Mouse (Mus musculus): ENCODE results near the gene Olfr628.
A peak's percentile ranks its signal among the peaks of the same experiment; 100 is the strongest.
"Not testable (repeated sequence)": the region's sequence is repeated elsewhere in the genome, so short reads cannot be mapped to it uniquely, and the experiment has no call there.

The Olfr628 gene

GRCm38 (mm10) chr7:103730074-103730473 is at the start of gene Olfr628:
Gene Olfr628 (plus strand): TSS chr7:103730374.
- no peak for DNase-seq (ENCODE audit: low spot score)

GRCm38 (mm10) chr7:103682420-103682819 is 47.8 kb upstream of the Olfr628 start, which contains the start of gene Olfr625-ps1:
Gene Olfr625-ps1 (plus strand): TSS chr7:103682720.
- DNase-seq (ENCODE audit: low spot score) = no peak

- DNase-seq (ENCODE audit: low spot score) = no peak
Measured at GRCm38 (mm10) chr7:103699469-103699868, 30.7 kb upstream of the Olfr628 start.

GRCm38 (mm10) chr7:103712024-103712423 is 18.1 kb upstream of the Olfr628 start:
- peak; percentile 13 for DNase-seq (ENCODE audit: low spot score)

GRCm38 (mm10) chr7:103714371-103714770 is 15.8 kb upstream of the Olfr628 start, which contains the start of gene Olfr243:
Gene Olfr243 (plus strand): TSS chr7:103714671.
- no peak for DNase-seq (ENCODE audit: low spot score)

GRCm38 (mm10) chr7:103716398-103716797 is 13.8 kb upstream of the Olfr628 start:
- not testable (repeated sequence) for DNase-seq (ENCODE audit: low spot score)

GRCm38 (mm10) chr7:103744843-103745242 is 14.7 kb downstream of the Olfr628 start, which contains the start of gene Olfr629:
Gene Olfr629 (minus strand): TSS chr7:103744943.
- no peak for DNase-seq (ENCODE audit: low spot score)

- no peak for DNase-seq (ENCODE audit: low spot score)
Measured at GRCm38 (mm10) chr7:103757233-103757632, 27.1 kb downstream of the Olfr628 start, which contains the start of gene Olfr630. Gene Olfr630 (minus strand): TSS chr7:103757333.

GRCm38 (mm10) chr7:103762212-103762611 is 32.0 kb downstream of the Olfr628 start:
- not testable (repeated sequence) for DNase-seq (ENCODE audit: low spot score)

GRCm38 (mm10) chr7:103767687-103768086 is 37.5 kb downstream of the Olfr628 start:
- not testable (repeated sequence) for DNase-seq (ENCODE audit: low spot score)

GRCm38 (mm10) chr7:103771494-103771893 is 41.3 kb downstream of the Olfr628 start, which contains the start of gene Olfr69:
Gene Olfr69 (minus strand): TSS chr7:103771594.
- no peak for DNase-seq (ENCODE audit: low spot score)

- DNase-seq (ENCODE audit: low spot score) = not testable (repeated sequence)
Measured at GRCm38 (mm10) chr7:103777652-103778051, 47.5 kb downstream of the Olfr628 start.

- DNase-seq (ENCODE audit: low spot score) = no peak
Measured at GRCm38 (mm10) chr7:103779598-103779997, 49.4 kb downstream of the Olfr628 start, which contains the start of gene Olfr68. Gene Olfr68 (minus strand): TSS chr7:103779698.
